Mouse (Mus musculus) activated CD4-positive, CD25-positive, alpha-beta regulatory T cell, adult 4 months (primary cell): ENCODE measurements around the gene Rgs7. TPM values are rescaled to one million over a fixed set of nuclear protein-coding genes. Genes with fewer than 3 reads are reported as not detected.

Experiments used
- ATAC-seq: one replicate; pipeline ENCODE4 v1.8.0; 2017
- polyA plus RNA-seq, 2 experiments: library from polyadenylated mRNA; unstranded; fragments of 100-300 nt; shearing (Covaris generic); gene quantifications; one replicate each; pipeline ENCODE4 v1.2.1; 2017

Gene Rgs7
- not detected for polyA plus RNA-seq

GRCm38 (mm10) chr1:175491861-175492682, at the start of gene Rgs7:
Rgs7 (minus strand) TSS chr1:175492500.
- ATAC-seq, result no peak

DNA sequence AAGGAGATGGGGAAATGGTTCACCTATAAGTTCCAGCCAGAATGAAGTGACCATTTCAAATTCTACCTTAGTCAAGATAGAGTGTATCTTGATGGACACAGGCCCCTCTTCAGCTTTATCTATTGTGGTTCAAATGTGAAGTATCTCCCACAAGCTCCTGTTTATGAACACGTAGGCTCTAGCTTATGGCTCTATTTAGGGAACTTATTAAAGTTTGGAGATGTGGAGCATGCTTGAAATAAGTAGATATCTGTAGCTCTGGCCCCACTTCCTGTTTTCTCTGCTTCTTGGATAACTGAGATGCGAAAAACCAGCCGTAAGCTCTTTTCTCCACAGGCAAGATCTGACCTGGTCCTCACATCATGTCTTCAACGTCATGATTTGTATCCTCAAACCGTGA, 48.4 kb upstream of the Rgs7 start:
- no peak for ATAC-seq

DNA sequence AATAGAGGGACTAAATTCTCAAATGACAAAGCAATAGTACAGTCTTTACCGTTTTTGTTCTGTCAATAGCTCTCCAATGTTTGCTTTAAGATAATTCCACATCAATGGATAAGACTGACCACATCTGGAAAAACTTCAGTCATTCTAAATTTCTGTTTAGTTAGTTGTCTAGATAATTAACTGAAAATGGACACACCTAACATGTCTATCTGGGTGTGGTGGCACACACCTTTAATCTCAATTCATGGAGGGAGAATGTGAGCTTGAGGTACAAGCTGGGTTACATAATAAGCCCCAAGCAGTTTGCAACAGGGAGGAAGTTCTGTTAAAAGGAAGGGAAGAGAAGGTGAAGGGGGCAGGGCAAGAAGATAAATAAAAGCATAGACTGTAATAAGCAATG, 45.0 kb upstream of the Rgs7 start:
- no peak for ATAC-seq

DNA sequence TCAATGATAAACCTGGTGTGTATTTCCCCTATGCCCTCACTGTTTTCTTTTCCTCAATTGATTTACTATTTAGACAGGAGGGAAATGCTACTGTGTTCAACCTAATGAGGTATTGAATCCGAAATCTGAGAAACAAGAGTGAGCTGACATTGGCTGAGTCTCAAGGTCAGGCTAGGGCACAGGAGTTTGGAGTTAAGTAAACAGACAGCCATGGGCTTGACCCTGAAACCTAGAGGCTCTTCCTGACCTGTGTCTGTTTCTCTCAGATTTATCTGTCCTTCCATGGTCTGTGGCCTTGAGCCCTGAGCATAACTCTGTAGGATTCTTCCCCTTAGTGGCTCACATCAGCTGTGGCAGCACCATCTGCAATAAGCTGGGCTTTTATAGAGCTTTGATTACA, 37.6 kb upstream of the Rgs7 start:
- ATAC-seq, result no peak

DNA sequence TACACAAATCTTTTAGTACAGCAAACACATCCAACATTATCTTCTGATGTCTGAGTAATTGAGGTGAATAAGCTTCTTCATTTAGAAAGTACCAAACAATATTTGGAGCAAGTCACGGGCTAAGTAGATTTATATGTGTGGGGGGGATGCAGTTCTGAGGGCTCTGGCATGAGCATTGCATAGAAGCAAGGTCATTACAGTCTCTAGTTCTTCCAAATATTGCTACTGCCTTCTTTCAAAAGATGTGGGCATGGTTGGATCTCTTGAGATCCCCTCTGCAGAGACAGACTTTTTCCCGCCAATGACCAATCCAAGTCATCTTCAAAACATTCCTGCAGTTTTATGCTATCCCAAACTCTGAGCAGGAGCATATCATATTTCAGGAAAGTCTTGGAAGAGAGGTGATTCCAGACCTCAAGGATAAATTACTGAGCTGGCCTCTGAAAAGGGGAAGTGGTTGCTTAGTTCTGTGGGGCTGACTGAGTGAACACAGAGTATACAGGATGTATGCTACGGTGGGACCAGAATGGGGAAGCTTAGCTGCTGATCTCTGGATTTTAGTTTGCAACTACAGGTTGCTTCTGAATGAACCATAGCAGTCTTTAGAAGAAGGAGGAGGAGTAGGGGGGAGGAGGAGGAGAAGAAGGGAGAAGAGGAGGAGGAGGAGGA, 32.5 kb upstream of the Rgs7 start:
- no peak for ATAC-seq

- no peak for ATAC-seq
Observed at GRCm38 (mm10) chr1:175523572-175523971, 31.3 kb upstream of the Rgs7 start.

DNA sequence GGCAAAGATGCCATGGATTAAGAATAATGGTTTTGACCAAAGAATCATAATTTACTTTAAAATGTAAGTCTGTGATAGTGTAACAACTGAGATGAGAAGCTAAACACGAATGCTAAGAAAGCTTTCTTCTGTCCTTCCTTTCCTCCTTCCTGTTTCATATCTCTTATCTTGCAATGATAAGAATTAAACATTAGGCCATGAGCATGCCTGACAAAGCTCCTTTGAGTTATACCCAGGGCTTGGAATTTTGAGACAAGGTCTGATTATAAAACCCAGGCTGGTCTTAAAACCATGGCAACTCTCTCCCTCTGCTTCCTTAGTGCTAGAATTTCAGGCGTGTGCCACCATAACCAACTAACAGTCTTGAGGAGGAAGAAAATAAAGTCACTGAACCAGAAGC, 22.2 kb upstream of the Rgs7 start:
- no peak for ATAC-seq

DNA sequence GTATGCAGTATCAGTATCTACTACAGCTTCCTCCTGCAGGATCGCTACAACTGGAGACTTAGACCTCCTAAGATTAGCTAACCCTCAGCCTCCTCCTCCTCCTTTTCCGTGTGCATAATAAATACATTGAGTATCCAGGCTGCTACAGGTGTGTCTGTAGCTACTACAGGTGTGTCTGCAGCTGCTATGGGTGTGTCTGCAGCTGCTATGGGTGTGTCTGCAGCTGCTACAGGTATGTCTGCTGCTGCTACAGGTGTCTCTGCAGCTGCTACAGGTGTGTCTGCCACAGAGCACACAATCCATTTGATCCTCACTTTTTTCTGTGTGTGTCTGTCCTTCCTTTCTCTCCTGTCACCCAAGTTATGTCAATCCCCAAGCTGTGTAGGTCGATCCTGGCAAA, 19.9 kb upstream of the Rgs7 start:
- ATAC-seq, result no peak

GRCm38 (mm10) chr1:175509989-175510388, 17.7 kb upstream of the Rgs7 start:
- no peak for ATAC-seq

- no peak for ATAC-seq
Observed at GRCm38 (mm10) chr1:175492683-175493043, 363 bp upstream of the Rgs7 start.

DNA sequence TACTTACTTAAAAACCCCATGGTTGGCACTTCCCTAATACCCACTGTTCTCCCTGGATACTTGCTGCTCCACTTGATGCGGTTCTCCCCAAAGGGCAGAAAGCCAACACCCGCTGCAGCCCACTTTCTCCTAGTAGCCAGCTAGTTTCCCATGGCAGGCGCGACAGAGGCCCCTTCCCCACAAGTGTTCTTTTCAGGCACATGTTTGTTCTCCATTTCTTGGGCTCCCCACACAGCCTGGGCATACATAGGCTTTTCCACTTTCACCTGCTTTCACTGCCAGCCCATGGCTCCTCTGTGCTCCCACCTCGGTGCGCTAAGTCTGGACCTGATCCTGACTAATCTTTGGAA, 814 bp downstream of the Rgs7 start:
- ATAC-seq, result no peak

DNA sequence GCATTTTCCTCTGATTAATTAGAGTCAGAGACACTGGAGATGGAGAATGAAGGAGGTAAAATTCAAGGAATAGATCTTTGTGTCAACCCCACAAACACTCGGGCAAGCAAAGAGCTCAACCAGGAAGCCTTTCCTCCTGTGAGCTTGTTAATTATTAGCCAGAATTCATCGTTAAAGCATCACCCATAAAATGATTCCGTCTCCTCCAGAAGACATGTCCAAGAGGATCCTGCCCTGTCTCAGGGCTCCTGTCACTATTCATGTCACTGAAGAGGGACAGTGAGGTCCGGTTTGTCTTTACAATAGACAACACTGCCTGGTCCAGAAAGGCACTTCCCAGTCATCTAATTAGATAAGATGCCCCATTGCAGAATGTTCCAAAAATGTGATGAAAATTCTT, 7.2 kb downstream of the Rgs7 start:
- ATAC-seq, result no peak

GRCm38 (mm10) chr1:175473060-175473459, 19.2 kb downstream of the Rgs7 start:
- no peak for ATAC-seq

DNA sequence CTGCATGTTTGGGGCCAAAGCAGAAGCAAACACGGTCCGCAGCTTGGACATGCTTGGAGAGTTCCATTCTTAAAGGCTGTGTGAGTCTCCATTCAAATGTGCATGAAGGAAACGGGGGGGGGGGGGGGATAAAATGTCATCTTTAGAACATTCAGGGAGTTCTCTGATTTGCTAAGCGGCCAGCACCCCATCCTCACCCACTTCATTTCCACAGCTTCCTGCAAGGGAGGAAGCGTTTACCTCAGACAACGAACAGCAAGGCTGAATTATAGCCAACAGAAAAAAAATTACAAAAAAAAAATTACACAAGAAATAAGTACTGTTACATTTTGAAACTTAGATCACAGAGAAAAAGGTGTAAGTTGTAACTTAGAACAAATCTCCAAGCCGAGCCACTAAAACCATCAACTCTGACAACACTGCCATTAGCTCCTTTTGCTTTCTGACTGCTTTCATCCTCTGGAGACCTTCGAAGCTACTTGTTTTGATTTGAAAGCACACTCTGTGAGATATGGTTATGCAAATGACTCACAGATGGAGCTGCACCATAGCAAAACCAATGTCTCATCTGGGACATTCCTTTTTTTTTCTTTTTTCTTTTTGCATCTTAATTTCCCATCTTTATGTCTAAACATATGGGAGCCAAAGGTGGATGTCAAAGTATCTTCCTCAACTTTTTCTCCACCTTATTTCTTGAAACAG, 23.1 kb downstream of the Rgs7 start:
- no peak for ATAC-seq

GRCm38 (mm10) chr1:175464566-175464965, 27.7 kb downstream of the Rgs7 start:
- no peak for ATAC-seq

- ATAC-seq, result no peak
Observed at GRCm38 (mm10) chr1:175462351-175462750, 29.9 kb downstream of the Rgs7 start.

GRCm38 (mm10) chr1:175454041-175454636, 38.2 kb downstream of the Rgs7 start:
- ATAC-seq, result no peak

DNA sequence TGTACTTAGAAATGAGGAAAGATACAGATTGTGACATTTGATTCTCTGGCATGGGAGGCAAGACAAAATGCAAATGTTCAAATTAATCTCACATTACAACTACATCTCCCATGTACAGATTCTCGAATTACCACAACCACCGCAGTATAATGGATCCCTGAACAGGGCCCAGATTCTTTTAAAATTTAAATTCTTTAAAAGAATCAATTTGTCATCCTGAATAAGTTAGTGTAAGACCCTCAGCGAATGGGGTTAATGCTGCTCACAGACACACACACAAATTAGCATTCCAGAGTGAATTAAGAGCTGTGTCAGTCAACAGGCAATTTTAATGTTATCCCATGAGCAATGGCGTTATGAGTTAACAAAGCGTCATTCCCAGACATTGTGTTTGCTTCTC, 44.3 kb downstream of the Rgs7 start:
- no peak for ATAC-seq

GRCm38 (mm10) chr1:175442939-175443338, 49.4 kb downstream of the Rgs7 start:
- no peak for ATAC-seq

GRCm38 (mm10) chr1:175442025-175442424, 50.3 kb downstream of the Rgs7 start:
- ATAC-seq, result no peak

DNA sequence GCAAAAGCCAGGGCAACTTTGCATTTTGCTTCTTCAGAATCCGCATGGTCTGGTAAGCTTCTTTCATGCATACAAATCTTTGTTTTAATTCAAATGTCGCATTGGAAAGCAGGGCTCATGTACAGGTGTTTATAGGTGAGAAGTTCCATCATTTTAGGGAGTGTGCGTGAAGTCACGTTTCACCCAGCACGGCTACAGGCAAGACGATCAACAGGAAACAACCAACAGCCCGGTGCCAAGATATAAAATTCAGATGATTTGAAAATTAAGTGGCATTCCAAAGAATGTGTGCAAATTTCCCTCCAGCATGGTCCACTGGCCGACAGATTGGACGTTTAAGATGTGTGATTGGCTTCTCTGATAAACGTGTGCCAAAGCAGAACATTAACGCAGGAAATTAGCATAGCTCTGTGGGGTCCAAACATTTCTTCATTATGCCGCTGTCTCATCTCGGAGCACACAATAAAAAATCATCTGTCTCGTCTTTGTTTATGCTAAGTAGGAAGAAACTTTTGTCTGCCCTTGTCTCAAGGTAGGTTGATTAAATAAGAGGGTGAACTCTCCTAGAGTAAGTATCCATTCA, 58.6 kb downstream of the Rgs7 start:
- no peak for ATAC-seq

DNA sequence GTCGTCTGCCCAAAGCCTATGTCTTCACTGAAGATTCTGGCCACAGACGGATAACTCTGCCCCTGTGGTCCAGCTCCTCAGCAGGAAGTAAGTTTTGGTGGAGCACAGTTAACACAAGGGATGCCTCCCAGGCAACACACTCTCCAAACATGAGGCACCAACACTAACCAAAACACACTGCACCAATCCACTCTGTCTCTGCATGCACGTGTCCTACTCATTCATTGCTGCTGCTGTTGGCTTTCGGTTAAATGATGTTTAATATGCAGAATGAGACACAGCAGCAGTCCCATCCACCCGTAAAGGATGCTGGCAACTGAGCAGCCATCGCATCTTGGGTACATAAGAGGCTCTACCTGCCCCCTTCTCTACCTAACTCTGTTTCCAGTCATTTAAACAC, 59.2 kb downstream of the Rgs7 start:
- ATAC-seq, result no peak
